Mouse (Mus musculus): ENCODE measurements around the gene Zc3h18.
A peak's percentile ranks its signal among the peaks of the same experiment; 100 is the strongest.

Zc3h18 gene

GRCm38 (mm10) chr8:122347811-122348552, 28.4 kb upstream of the Zc3h18 start:
- no peak for DNase-seq (ENCODE audit: low spot score in 2 of 2)

GRCm38 (mm10) chr8:122349357-122350297, 26.8 kb upstream of the Zc3h18 start:
- DNase-seq (ENCODE audit: low spot score in 2 of 2), result no peak

GRCm38 (mm10) chr8:122350309-122351089, 25.9 kb upstream of the Zc3h18 start:
- no peak for DNase-seq (ENCODE audit: low spot score in 2 of 2)

- DNase-seq (ENCODE audit: low spot score in 2 of 2), result no peak
These were observed 22.3 kb upstream of the Zc3h18 start for GRCm38 (mm10) chr8:122354157-122354556.

- DNase-seq (ENCODE audit: low spot score in 2 of 2), result peak; percentile 72 to 74
These were observed 20.5 kb upstream of the Zc3h18 start for GRCm38 (mm10) chr8:122355642-122356606.

GRCm38 (mm10) chr8:122357202-122357601, 19.2 kb upstream of the Zc3h18 start:
- DNase-seq (ENCODE audit: low spot score in 2 of 2), result no peak

GRCm38 (mm10) chr8:122357641-122358040, 18.8 kb upstream of the Zc3h18 start:
- no peak for DNase-seq (ENCODE audit: low spot score in 2 of 2)

- DNase-seq (ENCODE audit: low spot score in 2 of 2), result no peak
These were observed 17.2 kb upstream of the Zc3h18 start for GRCm38 (mm10) chr8:122359111-122359775.

GRCm38 (mm10) chr8:122360696-122361416, 15.6 kb upstream of the Zc3h18 start, which contains the start of gene Trhr2:
Gene Trhr2 (minus strand): TSS chr8:122360746.
- no peak for DNase-seq (ENCODE audit: low spot score in 2 of 2)

GRCm38 (mm10) chr8:122362271-122362670, 14.1 kb upstream of the Zc3h18 start:
- no peak for DNase-seq (ENCODE audit: low spot score in 2 of 2)

- DNase-seq (ENCODE audit: low spot score in 2 of 2), result no peak
These were observed 13.4 kb upstream of the Zc3h18 start for GRCm38 (mm10) chr8:122362967-122363366.

- DNase-seq (ENCODE audit: low spot score in 2 of 2), result no peak
These were observed 7.9 kb upstream of the Zc3h18 start for GRCm38 (mm10) chr8:122368494-122368893.

- DNase-seq (ENCODE audit: low spot score in 2 of 2), result peak; percentile 70 to 71
These were observed 6.7 kb upstream of the Zc3h18 start for GRCm38 (mm10) chr8:122369665-122370064.

- no peak for DNase-seq (ENCODE audit: low spot score in 2 of 2)
These were observed 4.7 kb upstream of the Zc3h18 start for GRCm38 (mm10) chr8:122371706-122372105.

- no peak for DNase-seq (ENCODE audit: low spot score in 2 of 2)
These were observed 1.1 kb upstream of the Zc3h18 start for GRCm38 (mm10) chr8:122375320-122375719.

- DNase-seq (ENCODE audit: low spot score in 2 of 2), result no peak
These were observed 551 bp upstream of the Zc3h18 start for GRCm38 (mm10) chr8:122375751-122376364.

- no peak for DNase-seq (ENCODE audit: low spot score in 2 of 2)
These were observed 6.6 kb downstream of the Zc3h18 start for GRCm38 (mm10) chr8:122383039-122383438.

GRCm38 (mm10) chr8:122389357-122389756, 12.9 kb downstream of the Zc3h18 start:
- DNase-seq (ENCODE audit: low spot score in 2 of 2), result no peak

GRCm38 (mm10) chr8:122390758-122391157, 14.3 kb downstream of the Zc3h18 start:
- DNase-seq (ENCODE audit: low spot score in 2 of 2), result no peak
